Mouse (Mus musculus) monocyte, adult 5-6 weeks (primary cell): ENCODE measurements around the gene Tomt. TPM values are rescaled to one million over a fixed set of nuclear protein-coding genes. Genes with fewer than 3 reads are reported as not detected.

Source experiments
- ATAC-seq: fragments of 153-309, 156-312 bp; replicated peaks from 2 replicates; pipeline ENCODE4 v1.8.0; 2017; ENCODE audit warnings: mild to moderate bottlenecking; ENCODE audit not compliant: low TSS enrichment, insufficient number of reproducible peaks, severe bottlenecking, poor library complexity, low FRiP score
- total RNA-seq: library from RNA; stranded (forward); fragments of 200-1000, 200-491, 200-594 nt; gene quantifications from 3 replicates; pipeline ENCODE4 v1.2.3, GENCODE M21; 2017

Gene Tomt
- total RNA-seq, 1 experiment from 2014 or later, result not detected

DNA sequence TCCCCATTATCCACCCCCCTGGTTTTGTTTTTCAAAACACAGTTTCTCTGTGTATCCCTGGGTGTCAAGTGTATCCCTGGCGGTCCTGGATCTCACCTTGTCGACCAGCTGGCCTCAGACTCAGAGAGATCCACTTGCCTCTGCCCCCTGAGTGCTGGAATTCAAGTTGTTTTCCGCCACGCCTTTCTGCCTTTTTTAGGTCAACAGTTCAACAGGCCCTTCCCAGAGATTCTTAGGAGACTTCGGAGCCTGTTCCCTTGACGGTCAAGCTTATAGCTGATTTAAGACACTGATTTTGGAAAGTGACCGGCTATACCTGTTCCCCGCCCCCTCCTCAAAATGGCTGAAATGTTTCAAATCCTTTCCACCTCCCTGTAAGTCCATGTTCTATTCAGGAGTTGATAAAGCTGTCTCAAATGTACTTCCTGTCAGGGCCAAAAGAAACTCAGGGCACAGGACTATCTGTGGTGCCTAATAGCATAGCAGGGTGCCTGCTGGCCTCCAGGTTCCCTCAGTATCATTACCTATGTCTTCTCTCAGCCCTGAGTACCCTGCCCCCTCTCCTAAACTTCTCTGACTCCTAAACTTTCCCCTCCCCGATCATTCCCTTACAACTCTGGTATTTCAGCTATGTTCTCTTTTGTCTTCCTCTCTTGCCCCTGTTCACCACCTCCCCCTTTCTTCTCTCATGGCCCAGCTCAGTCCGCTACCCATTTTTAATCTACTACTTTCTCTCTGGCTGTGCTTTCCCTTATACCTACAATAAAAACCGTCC is 39.5 kb downstream of the Tomt start:
- no peak for ATAC-seq

DNA sequence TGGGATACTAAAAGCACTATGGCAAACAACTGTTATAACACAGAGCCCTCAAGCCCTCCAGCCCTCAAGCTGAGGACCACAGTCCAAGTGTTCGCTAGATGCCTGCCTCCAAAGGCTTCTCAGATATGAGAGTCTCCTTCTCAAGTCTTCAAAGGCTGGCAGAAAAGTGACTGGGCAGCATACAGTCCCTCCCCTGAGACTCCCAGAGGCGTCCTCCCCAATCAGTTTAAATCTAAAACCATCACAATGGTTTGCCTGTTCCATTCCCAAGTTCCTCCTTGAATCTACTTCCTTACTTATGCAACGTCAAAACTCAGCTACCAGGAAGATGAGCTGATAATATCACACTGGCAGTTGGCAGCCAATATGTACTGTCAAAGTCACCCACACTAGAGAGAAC is 42.7 kb downstream of the Tomt start, which contains the start of gene Anapc15:
Gene Anapc15, plus strand, starts transcription at position 301 of the 400 bp plus-strand sequence.
- ATAC-seq, result no peak

GRCm38 (mm10) chr7:101862291-101862690 is 43.9 kb downstream of the Tomt start:
- ATAC-seq, result no peak

GRCm38 (mm10) chr7:101860978-101861377 is 45.2 kb downstream of the Tomt start:
- ATAC-seq, result no peak

GRCm38 (mm10) chr7:101858362-101858761 is 47.8 kb downstream of the Tomt start:
- ATAC-seq, result peak; percentile 62; the same call in 1 of the 2 replicates

DNA sequence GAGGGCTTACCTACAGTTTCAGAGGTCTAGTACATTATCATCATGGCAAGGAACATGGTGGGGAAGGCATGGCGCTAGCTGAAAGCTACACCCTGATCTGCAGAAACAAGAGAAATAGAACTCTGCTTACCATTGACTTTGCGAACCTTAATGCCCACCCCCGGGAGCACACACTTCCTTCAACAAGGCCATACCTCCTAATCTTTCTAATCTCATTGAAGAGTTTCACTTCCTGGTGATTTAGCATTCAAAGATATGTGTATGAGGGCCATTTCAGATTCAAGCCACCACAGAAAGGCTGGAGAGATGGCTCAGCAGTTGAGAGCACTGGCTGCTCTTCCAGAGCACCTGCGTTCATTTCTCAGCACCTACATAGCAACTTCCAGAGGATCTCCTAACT is 49.1 kb downstream of the Tomt start, which contains the start of gene Folr2:
Gene Folr2, minus strand, starts transcription at position 101 of the 400 bp plus-strand sequence.
- no peak for ATAC-seq

DNA sequence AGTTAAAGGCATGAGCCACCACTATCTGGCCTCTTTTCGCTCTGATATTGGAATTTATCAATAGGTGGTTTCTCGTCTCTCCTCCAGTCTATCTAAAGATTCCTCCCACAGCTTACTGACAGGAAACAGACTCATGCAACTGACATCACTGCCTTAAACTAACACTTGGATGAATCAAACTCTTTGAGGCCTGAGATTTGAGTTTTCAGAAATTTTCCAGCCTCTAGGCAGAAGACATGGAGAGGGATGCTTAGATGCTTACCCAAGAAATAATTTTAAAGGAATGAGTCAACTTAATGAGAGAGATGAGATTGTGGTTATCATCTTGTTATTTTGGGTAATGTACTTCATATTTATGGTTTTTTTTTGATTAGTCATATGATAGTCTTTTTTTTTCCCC is 52.3 kb downstream of the Tomt start:
- no peak for ATAC-seq

GRCm38 (mm10) chr7:101852846-101853245 is 53.3 kb downstream of the Tomt start:
- ATAC-seq, result no peak

GRCm38 (mm10) chr7:101851689-101852088 is 54.5 kb downstream of the Tomt start:
- peak; percentile 54; the same call in 1 of the 2 replicates for ATAC-seq

Other genes starting within 250 kb of the Tomt start
- 3.9 to 14.6 TPM (median 12.1 TPM) in 3 replicates for gene Clpb, start 242.7 kb downstream of the Tomt start, total RNA-seq
- not detected in 3 replicates for gene Phox2a, start 88.0 kb downstream of the Tomt start, total RNA-seq
- gene Inppl1, start 68.1 kb downstream of the Tomt start, total RNA-seq, result 20.6 to 58.3 TPM (median 31.0 TPM) in 3 replicates
- gene Folr2, start 49.2 kb downstream of the Tomt start, total RNA-seq, result not detected in 3 replicates
- 42.5 to 46.2 TPM (median 43.1 TPM) in 3 replicates for gene Anapc15, start 42.6 kb downstream of the Tomt start, total RNA-seq
- not detected in 3 replicates for gene Folr1, start 35.6 kb downstream of the Tomt start, total RNA-seq
- 72.2 to 74.2 TPM (median 73.7 TPM) in 3 replicates for gene Lamtor1, start 455 bp downstream of the Tomt start, total RNA-seq
- 0.38 to 8.0 TPM (median 2.7 TPM) in 3 replicates for gene Lrrc51, start 27.5 kb upstream of the Tomt start, total RNA-seq
- gene Numa1, start 27.8 kb upstream of the Tomt start, total RNA-seq, result 118 to 218 TPM (median 126 TPM) in 3 replicates
- 3.0 to 5.8 TPM (median 3.8 TPM) in 3 replicates for gene Il18bp, start 112.3 kb upstream of the Tomt start, total RNA-seq
- gene Rnf121, start 159.1 kb upstream of the Tomt start, total RNA-seq, result 13.5 to 24.5 TPM (median 15.9 TPM) in 3 replicates
- 10.8 to 18.4 TPM (median 13.2 TPM) in 3 replicates for gene Xndc1, start 159.2 kb upstream of the Tomt start, total RNA-seq
- 0.87 TPM in 1 of 3 replicates, not detected in the others for gene Xntrpc, start 159.4 kb upstream of the Tomt start, total RNA-seq
- gene Trpc2, start 176.8 kb upstream of the Tomt start, total RNA-seq, result 0.29 to 0.43 TPM in 2 of 3 replicates, not detected in the other
- not detected in 3 replicates for gene Art1, start 195.4 kb upstream of the Tomt start, total RNA-seq
- gene Art5, start 203.1 kb upstream of the Tomt start, total RNA-seq, result not detected in 3 replicates
- gene Chrna10, start 210.5 kb upstream of the Tomt start, total RNA-seq, result not detected in 3 replicates